Mouse (Mus musculus) heart, embryonic 10.5 days (tissue): Measurements from ENCODE around the gene Ackr4. TPM values are rescaled to one million over a fixed set of nuclear protein-coding genes. Genes with fewer than 3 reads are reported as not detected.

Experiments
- DNase-seq: peaks from one replicate; pipeline ENCODE4 v3.0.0-alpha.2; 2017; ENCODE audit warnings: low spot score
- H3K27ac ChIP-seq: fragments of 300-500 bp; sonication (generic); 2 replicates; pipeline ENCODE4 v1.5.1; 2016; ENCODE audit warnings: mild to moderate bottlenecking
- H3K27me3 ChIP-seq: fragments of 300-500 bp; sonication (generic); 2 replicates; pipeline ENCODE4 v1.6.1; 2016; ENCODE audit warnings: mild to moderate bottlenecking; ENCODE audit not compliant: poor library complexity, insufficient read depth, severe bottlenecking
- H3K36me3 ChIP-seq: fragments of 300-500 bp; sonication (generic); 2 replicates; pipeline ENCODE4 v1.6.1; 2016; ENCODE audit warnings: mild to moderate bottlenecking, moderate library complexity
- H3K4me1 ChIP-seq: fragments of 300-500 bp; sonication (generic); 2 replicates; pipeline ENCODE4 v1.6.1; 2016; ENCODE audit warnings: mild to moderate bottlenecking
- H3K4me3 ChIP-seq: fragments of 300-500 bp; sonication (generic); 2 replicates; pipeline ENCODE4 v1.5.1; 2016; ENCODE audit warnings: mild to moderate bottlenecking, moderate library complexity
- H3K9me3 ChIP-seq: fragments of 300-500 bp; sonication (generic); 2 replicates; pipeline ENCODE4 v1.6.1; 2016; ENCODE audit warnings: mild to moderate bottlenecking, moderate library complexity
- WGBS: fragments of 180-500 bp; shearing (Covaris S2); methylation state at CpG from one replicate; pipeline ENCODE4 v1.1.7; 2016; 5-methylcytosine and 5-hydroxymethylcytosine counted together
- polyA plus RNA-seq: library from polyadenylated mRNA; unstranded; fragments of >200 nt; fragmentation: Nextera tagmentation; extraction: Ambion mirVana; gene quantifications from 2 replicates; pipeline ENCODE4 v1.2.1, GENCODE M21; 2016

The Ackr4 gene
- polyA plus RNA-seq, 1 experiment from 2014 or later = 0.46 TPM

DNA sequence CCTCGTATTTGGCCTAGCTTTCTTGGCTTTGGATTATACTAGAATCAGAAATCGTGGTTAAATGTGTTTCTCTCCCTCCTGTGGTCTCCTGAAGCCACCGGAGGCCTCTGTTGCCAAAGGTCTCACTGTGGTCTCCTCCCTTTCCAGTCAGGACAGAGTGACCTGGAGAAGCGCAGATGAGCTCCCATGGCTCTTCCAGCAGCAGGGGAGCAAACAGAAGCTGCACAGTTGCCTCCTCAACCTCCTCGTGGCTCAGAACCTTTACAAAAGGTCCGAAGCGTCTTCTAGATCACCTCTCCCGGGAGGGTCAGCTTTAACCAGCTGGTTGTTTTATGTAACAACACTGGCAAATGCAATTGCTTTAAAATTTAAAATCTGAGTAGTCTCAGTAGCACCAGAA, 92.5 kb downstream of the Ackr4 start:
- H3K36me3 ChIP-seq = peaks cover 29% of the 10 kb centered on the region
- WGBS = 82% methylated on average over 8 of the region's 8 CpGs
- no peaks in the 10 kb centered on the region for H3K27me3 ChIP-seq
- H3K9me3 ChIP-seq = no peaks in the 10 kb centered on the region
- 0 out of 2 replicates have a peak, but pooled peaks cover 6% of the 10 kb centered on the region for H3K4me1 ChIP-seq
- no peak overlapping the region for H3K27ac ChIP-seq
- DNase-seq = peak; percentile 62
- no peak overlapping the region for H3K4me3 ChIP-seq

Other genes starting within 250 kb of the Ackr4 start
- gene Nphp3, start 124.4 kb downstream of the Ackr4 start, polyA plus RNA-seq = 4.7 and 5.4 TPM in 2 replicates
- not detected in 2 replicates for gene Gm28305, start 86.3 kb downstream of the Ackr4 start, polyA plus RNA-seq
- 39.2 and 49.6 TPM in 2 replicates for gene Uba5, start 63.8 kb downstream of the Ackr4 start, polyA plus RNA-seq
- gene Acad11, start 63.6 kb downstream of the Ackr4 start, polyA plus RNA-seq = 9.1 and 10.1 TPM in 2 replicates
- 21.5 and 23.6 TPM in 2 replicates for gene Dnajc13, start 136.0 kb upstream of the Ackr4 start, polyA plus RNA-seq
- gene Acpp, start 210.8 kb upstream of the Ackr4 start, polyA plus RNA-seq = 0.08 and 0.14 TPM in 2 replicates